Comparison of ENCODE assay signal across 27 mouse cellular contexts in genomic region chr15:27968183-27968582, GRCm38 (mm10). TPM values are rescaled to one million over a fixed set of nuclear protein-coding genes. Genes with fewer than 3 reads are reported as not detected.
DNase-seq lines count a peak whose midpoint lies in the region; ATAC-seq and TF ChIP-seq lines count a peak whose summit lies in the region.
"Had no signal": no experiment of that assay in that cellular context is flagged by ENCODE, and none has a peak within 500 bp of the region (broad histone marks: within the 10 kb centered on the region; RNA-seq: fewer than 3 reads in every experiment).

No protein-coding gene starts in this region.

- H3K79me2 ChIP-seq in heart, adult 2 months (replicated peaks; ENCODE audit: control insufficient read depth, insufficient read depth, low read length) = peaks cover 9% of the 10 kb centered on the region

- peaks cover 46% of the 10 kb centered on the region for H3K4me1 ChIP-seq in hindbrain, embryonic 13.5 days (replicated peaks)
- H3K4me1 ChIP-seq in hindbrain, embryonic 16.5 days (ENCODE audit: control insufficient read depth, insufficient read depth, low read depth, low read length) = peaks cover 9% of the 10 kb centered on the region
- H3K4me1 ChIP-seq in E14TG2a.4 (replicated peaks; ENCODE audit: low read depth, low read length) = peaks cover 21% of the 10 kb centered on the region
- H3K4me1 ChIP-seq in embryonic facial prominence, embryonic 15.5 days = peaks cover 13% of the 10 kb centered on the region
- H3K4me1 ChIP-seq in heart, adult 2 months (ENCODE audit: control insufficient read depth, insufficient read depth, low read length) = peaks cover 3% of the 10 kb centered on the region

- TF ChIP-seq POLR2A in heart, adult 2 months (IDR thresholded peaks at IDR 0.05; ENCODE audit: insufficient read depth, low read depth, low read length) = no peak

- no peaks in the 10 kb centered on the region for H3K36me3 ChIP-seq in hindbrain, embryonic 13.5 days
- H3K36me3 ChIP-seq in hindbrain, embryonic 16.5 days (ENCODE audit: control insufficient read depth, insufficient read depth, low read length) = no peaks in the 10 kb centered on the region
- no peaks in the 10 kb centered on the region for H3K36me3 ChIP-seq in E14TG2a.4 (ENCODE audit: insufficient read depth, low read length)
- no peaks in the 10 kb centered on the region for H3K36me3 ChIP-seq in embryonic facial prominence, embryonic 15.5 days
- H3K36me3 ChIP-seq in heart, adult 2 months (ENCODE audit: control insufficient read depth, insufficient read depth, low read length) = peaks cover 4% of the 10 kb centered on the region
- H3K36me3 ChIP-seq: forebrain, embryonic 12.5 days; heart, embryonic 15.5 days; limb, embryonic 12.5 days; liver, embryonic 12.5 days; midbrain, embryonic 12.5 days had no signal

- no peak overlapping the region for H3K4me2 ChIP-seq in hindbrain, embryonic 13.5 days
- no peak overlapping the region for H3K4me2 ChIP-seq in hindbrain, embryonic 16.5 days (ENCODE audit: low read length)
- H3K4me2 ChIP-seq in embryonic facial prominence, embryonic 15.5 days (replicated peaks) = 0 out of 2 replicates have a peak overlapping the region, but pooled peaks have one; percentile 21
- H3K4me2 ChIP-seq: forebrain, embryonic 12.5 days; heart, embryonic 15.5 days; hindbrain, embryonic 14.5 days; limb, embryonic 12.5 days; liver, embryonic 12.5 days; midbrain, embryonic 12.5 days had no signal

- intact Hi-C loops in heart, adult 2 months (cut with DNase I) = no loop called here

- TF ChIP-seq EP300 in heart, adult 2 months (IDR thresholded peaks at IDR 0.05; ENCODE audit: insufficient read depth, low read depth, low read length) = no peak

- DNase-seq in ES-CJ7 (ENCODE audit: low read depth, low spot score) = peak; percentile 6
- no peak for DNase-seq in right cerebral cortex, postnatal 14 days
- no peak for DNase-seq in heart, adult 2 months
- DNase-seq: adrenal gland, postnatal 36 days; B cell, adult 2 months; cerebellum, adult 9-10 months; gastrocnemius, postnatal 14 days; heart, postnatal 36 days; kidney, adult 9 months; kidney, postnatal 14 days; lung, adult 18-20 months; lung, postnatal 14 days; right cerebral cortex, postnatal 25 days; thymus, adult 2 months; thymus, postnatal 4 days had no signal

- no peaks in the 10 kb centered on the region for H3K27me3 ChIP-seq in hindbrain, embryonic 13.5 days
- H3K27me3 ChIP-seq in hindbrain, embryonic 16.5 days (replicated peaks; ENCODE audit: control insufficient read depth, insufficient read depth, low read length) = no peaks in the 10 kb centered on the region
- H3K27me3 ChIP-seq in E14TG2a.4 (ENCODE audit: insufficient read depth, low read length) = 0 out of 2 replicates have a peak, but pooled peaks cover 3% of the 10 kb centered on the region
- no peaks in the 10 kb centered on the region for H3K27me3 ChIP-seq in embryonic facial prominence, embryonic 15.5 days
- H3K27me3 ChIP-seq in heart, adult 2 months (ENCODE audit: control insufficient read depth, insufficient read depth, low read length) = no peaks in the 10 kb centered on the region
- H3K27me3 ChIP-seq: CH12.LX; forebrain, embryonic 12.5 days; heart, embryonic 15.5 days; limb, embryonic 12.5 days; liver, embryonic 12.5 days; midbrain, embryonic 12.5 days had no signal

- 0 out of 2 replicates have a peak, but pooled peaks have one; percentile 52 for ATAC-seq in hindbrain, embryonic 13.5 days (ENCODE audit: low FRiP score)
- no peak for ATAC-seq in hindbrain, embryonic 16.5 days
- peak; percentile 54; the same call in 1 of the 2 replicates for ATAC-seq in embryonic facial prominence, embryonic 15.5 days (ENCODE audit: insufficient number of reproducible peaks, low FRiP score, low TSS enrichment, low read depth)

- H3K4me3 ChIP-seq in hindbrain, embryonic 13.5 days = no peak overlapping the region
- H3K4me3 ChIP-seq in hindbrain, embryonic 16.5 days (ENCODE audit: low read length) = no peak overlapping the region
- H3K4me3 ChIP-seq in E14TG2a.4 (replicated peaks; ENCODE audit: low read length) = peak overlapping the region; percentile 59
- H3K4me3 ChIP-seq in embryonic facial prominence, embryonic 15.5 days (replicated peaks) = no peak overlapping the region
- no peak overlapping the region for H3K4me3 ChIP-seq in heart, adult 2 months
- H3K4me3 ChIP-seq: erythroblast, embryonic 14.5 days; forebrain, embryonic 12.5 days; heart, embryonic 15.5 days; limb, embryonic 12.5 days; liver, embryonic 12.5 days; midbrain, embryonic 12.5 days had no signal

- no peaks in the 10 kb centered on the region for H3K9me3 ChIP-seq in hindbrain, embryonic 13.5 days
- H3K9me3 ChIP-seq in hindbrain, embryonic 16.5 days (ENCODE audit: control insufficient read depth, low read length) = no peaks in the 10 kb centered on the region
- no peaks in the 10 kb centered on the region for H3K9me3 ChIP-seq in E14TG2a.4 (ENCODE audit: low read length)
- H3K9me3 ChIP-seq in embryonic facial prominence, embryonic 15.5 days (replicated peaks) = no peaks in the 10 kb centered on the region
- H3K9me3 ChIP-seq: forebrain, embryonic 12.5 days; heart, embryonic 15.5 days; limb, embryonic 12.5 days; liver, embryonic 12.5 days; midbrain, embryonic 12.5 days had no signal

- no peak for TF ChIP-seq CTCF in E14TG2a.4 (conservative IDR thresholded peaks at IDR 0.05; ENCODE audit: low read length)
- TF ChIP-seq CTCF in heart, adult 2 months (IDR thresholded peaks at IDR 0.05) = no peak

- no peak overlapping the region for H3K9ac ChIP-seq in hindbrain, embryonic 13.5 days
- H3K9ac ChIP-seq in hindbrain, embryonic 16.5 days (ENCODE audit: low read depth, low read length) = no peak overlapping the region
- no peak overlapping the region for H3K9ac ChIP-seq in embryonic facial prominence, embryonic 15.5 days
- H3K9ac ChIP-seq in heart, adult 2 months (ENCODE audit: low read depth, low read length) = no peak overlapping the region
- H3K9ac ChIP-seq: forebrain, embryonic 12.5 days; heart, embryonic 15.5 days; hindbrain, embryonic 14.5 days; limb, embryonic 12.5 days; liver, embryonic 12.5 days; midbrain, embryonic 12.5 days had no signal

- no peak overlapping the region for H3K27ac ChIP-seq in hindbrain, embryonic 13.5 days
- H3K27ac ChIP-seq in hindbrain, embryonic 16.5 days (ENCODE audit: low read depth, low read length) = no peak overlapping the region
- H3K27ac ChIP-seq in embryonic facial prominence, embryonic 15.5 days (replicated peaks) = no peak overlapping the region
- H3K27ac ChIP-seq in heart, adult 2 months = no peak overlapping the region
- H3K27ac ChIP-seq: heart, embryonic 15.5 days; hindbrain, embryonic 14.5 days; limb, embryonic 12.5 days; liver, embryonic 12.5 days; midbrain, embryonic 12.5 days had no signal

- 83% methylated on average over 8 of the region's 8 CpGs for WGBS in hindbrain, embryonic 13.5 days
- WGBS in hindbrain, embryonic 16.5 days = 74% methylated on average over 8 of the region's 8 CpGs
- WGBS in embryonic facial prominence, embryonic 15.5 days = 60% methylated on average over 8 of the region's 8 CpGs
- 77% methylated on average over 8 of the region's 8 CpGs for WGBS in heart, adult 2 months

RNA-seq across cellular contexts. Expression of gene Trio, which starts 57.5 kb away (rescaled TPM):
- 37.7 and 39.5 TPM in 2 replicates for polyA plus RNA-seq in hindbrain, embryonic 13.5 days (2015; fragmentation: Nextera tagmentation; extraction: Ambion mirVana)
- 31.1 and 32.0 TPM in 2 replicates for polyA plus RNA-seq in hindbrain, embryonic 16.5 days (2015; fragmentation: Nextera tagmentation; extraction: Ambion mirVana)
- polyA plus RNA-seq in embryonic facial prominence, embryonic 15.5 days (2015; fragmentation: Nextera tagmentation; extraction: Ambion mirVana) = 45.3 and 54.5 TPM in 2 replicates
- total RNA-seq in heart, adult 2 months (2021) = 10 to 100 TPM; 33.8 to 44.2 TPM
- 28.0 and 41.3 TPM in 2 replicates for polyA plus RNA-seq in heart, adult 2 months (2012; rRNA removed)
